ENCODE assay signal across 15 mouse cellular contexts in genomic region chr5:112505595-112505994, GRCm38 (mm10). TPM values are rescaled to one million over a fixed set of nuclear protein-coding genes. Genes with fewer than 3 reads are reported as not detected.
DNase-seq lines count a peak whose midpoint lies in the region; ATAC-seq and TF ChIP-seq lines count a peak whose summit lies in the region.
"Had no signal": no experiment of that assay in that cellular context is flagged by ENCODE, and none has a peak within 500 bp of the region (broad histone marks: within the 10 kb centered on the region; RNA-seq: fewer than 3 reads in every experiment).

No protein-coding gene starts in this region.

- H3K27me3 ChIP-seq in neural tube, embryonic 13.5 days: no peaks in the 10 kb centered on the region
- H3K27me3 ChIP-seq in forebrain, embryonic 14.5 days (replicated peaks; ENCODE audit: control insufficient read depth, insufficient read depth, low read length): no peaks in the 10 kb centered on the region
- H3K27me3 ChIP-seq in hindbrain, postnatal 0 days (ENCODE audit: insufficient read depth, low read length): no peaks in the 10 kb centered on the region
- no peaks in the 10 kb centered on the region for H3K27me3 ChIP-seq in neural tube, embryonic 14.5 days (ENCODE audit: control insufficient read depth, insufficient read depth, low read length)

- peaks cover 36% of the 10 kb centered on the region for H3K4me1 ChIP-seq in neural tube, embryonic 13.5 days (replicated peaks)
- peaks cover 19% of the 10 kb centered on the region for H3K4me1 ChIP-seq in forebrain, embryonic 14.5 days (ENCODE audit: control insufficient read depth, insufficient read depth, low read length)
- peaks cover 15% of the 10 kb centered on the region for H3K4me1 ChIP-seq in hindbrain, postnatal 0 days (ENCODE audit: insufficient read depth, low read length)
- H3K4me1 ChIP-seq in neural tube, embryonic 14.5 days (ENCODE audit: control insufficient read depth, insufficient read depth, low read length): peaks cover 11% of the 10 kb centered on the region; the same call in 1 of the 2 replicates
- H3K4me1 ChIP-seq in lung, adult 2 months (ENCODE audit: control insufficient read depth, insufficient read depth, low read length): no peaks in the 10 kb centered on the region
- H3K4me1 ChIP-seq: limb, embryonic 13.5 days had no signal

- 24% methylated on average over 4 of the region's 4 CpGs for WGBS in neural tube, embryonic 13.5 days
- WGBS in forebrain, embryonic 14.5 days: 6% methylated on average over 4 of the region's 4 CpGs
- 15% methylated on average over 4 of the region's 4 CpGs for WGBS in hindbrain, postnatal 0 days
- 39% methylated on average over 4 of the region's 4 CpGs for WGBS in neural tube, embryonic 14.5 days
- 73% methylated on average over 4 of the region's 4 CpGs for WGBS in lung, adult 2 months

- no peak for TF ChIP-seq POLR2A in lung, adult 2 months (IDR thresholded peaks at IDR 0.05; ENCODE audit: borderline replicate concordance, extremely low read depth, low read depth, low read length)

- TF ChIP-seq CTCF in hindbrain, postnatal 0 days (IDR thresholded peaks at IDR 0.05; ENCODE audit: low read depth): peak; percentile 39
- TF ChIP-seq CTCF in lung, adult 2 months (IDR thresholded peaks at IDR 0.05; ENCODE audit: insufficient read depth, low read length): no peak

- H3K9me3 ChIP-seq in neural tube, embryonic 13.5 days: no peaks in the 10 kb centered on the region
- H3K9me3 ChIP-seq in forebrain, embryonic 14.5 days (replicated peaks; ENCODE audit: control insufficient read depth, low read length): no peaks in the 10 kb centered on the region
- no peaks in the 10 kb centered on the region for H3K9me3 ChIP-seq in hindbrain, postnatal 0 days (ENCODE audit: low read length)
- H3K9me3 ChIP-seq in neural tube, embryonic 14.5 days (ENCODE audit: control insufficient read depth, low read length): no peaks in the 10 kb centered on the region
- H3K9me3 ChIP-seq: limb, embryonic 13.5 days had no signal

- no peaks in the 10 kb centered on the region for H3K36me3 ChIP-seq in neural tube, embryonic 13.5 days
- H3K36me3 ChIP-seq in forebrain, embryonic 14.5 days (ENCODE audit: control insufficient read depth, insufficient read depth, low read length): no peaks in the 10 kb centered on the region
- no peaks in the 10 kb centered on the region for H3K36me3 ChIP-seq in hindbrain, postnatal 0 days (ENCODE audit: insufficient read depth, low read length)
- H3K36me3 ChIP-seq in neural tube, embryonic 14.5 days (ENCODE audit: control insufficient read depth, insufficient read depth, low read length): no peaks in the 10 kb centered on the region
- H3K36me3 ChIP-seq: limb, embryonic 13.5 days had no signal

- ATAC-seq in neural tube, embryonic 13.5 days (ENCODE audit: low read depth): peak; percentile 70
- ATAC-seq in forebrain, embryonic 14.5 days: peak; percentile 80
- peak; percentile 83 for ATAC-seq in hindbrain, postnatal 0 days
- peak; percentile 77; the same call in 1 of the 2 replicates for ATAC-seq in neural tube, embryonic 14.5 days (ENCODE audit: low read depth)

- no peak overlapping the region for H3K4me3 ChIP-seq in neural tube, embryonic 13.5 days
- H3K4me3 ChIP-seq in forebrain, embryonic 14.5 days (ENCODE audit: low read depth, low read length): no peak overlapping the region
- no peak overlapping the region for H3K4me3 ChIP-seq in hindbrain, postnatal 0 days (ENCODE audit: low read length)
- H3K4me3 ChIP-seq in neural tube, embryonic 14.5 days (ENCODE audit: low read depth, low read length): no peak overlapping the region
- H3K4me3 ChIP-seq in lung, adult 2 months (replicated peaks; ENCODE audit: extremely low read depth, low read depth, low read length): no peak overlapping the region
- H3K4me3 ChIP-seq: limb, embryonic 13.5 days had no signal

- DNase-seq in neural tube, embryonic 10.5 days (ENCODE audit: extremely low spot score, low spot score): no peak
- peak; percentile 93 for DNase-seq in forebrain, embryonic 14.5 days (ENCODE audit: low spot score)
- DNase-seq in hindbrain, postnatal 0 days (ENCODE audit: low spot score): peak; percentile 89
- DNase-seq in lung, adult 2 months: no peak
- DNase-seq in cerebellum, postnatal 25 days: no peak
- no peak for DNase-seq in gastrocnemius, postnatal 25 days
- DNase-seq: cerebellum, adult 9-11 months; lung, embryonic 14.5 days; right cerebral cortex, postnatal 25 days had no signal

- H3K4me2 ChIP-seq in neural tube, embryonic 13.5 days: no peak overlapping the region
- no peak overlapping the region for H3K4me2 ChIP-seq in forebrain, embryonic 14.5 days (ENCODE audit: low read length)
- H3K4me2 ChIP-seq in hindbrain, postnatal 0 days (ENCODE audit: low read depth, low read length): no peak overlapping the region
- H3K4me2 ChIP-seq in neural tube, embryonic 14.5 days (ENCODE audit: low read depth, low read length): no peak overlapping the region
- H3K4me2 ChIP-seq: limb, embryonic 13.5 days; lung, embryonic 14.5 days had no signal

- no peak overlapping the region for H3K9ac ChIP-seq in neural tube, embryonic 13.5 days
- no peak overlapping the region for H3K9ac ChIP-seq in forebrain, embryonic 14.5 days (ENCODE audit: low read length)
- H3K9ac ChIP-seq in hindbrain, postnatal 0 days (replicated peaks; ENCODE audit: low read length): no peak overlapping the region
- H3K9ac ChIP-seq in neural tube, embryonic 14.5 days (replicated peaks; ENCODE audit: low read depth, low read length): no peak overlapping the region
- H3K9ac ChIP-seq: limb, embryonic 13.5 days; lung, embryonic 14.5 days had no signal

- H3K27ac ChIP-seq in neural tube, embryonic 13.5 days (replicated peaks): peak overlapping the region; percentile 63
- peak overlapping the region; percentile 49 for H3K27ac ChIP-seq in forebrain, embryonic 14.5 days (ENCODE audit: low read depth, low read length)
- H3K27ac ChIP-seq in hindbrain, postnatal 0 days: peak overlapping the region; percentile 64
- peak overlapping the region; percentile 48; the same call in 1 of the 2 replicates for H3K27ac ChIP-seq in neural tube, embryonic 14.5 days (ENCODE audit: low read depth, low read length)
- H3K27ac ChIP-seq: limb, embryonic 13.5 days had no signal

RNA-seq across cellular contexts. Expression of gene Gm6588, which starts 56.4 kb away (rescaled TPM):
- 0.62 and 0.93 TPM in 2 replicates for polyA plus RNA-seq in neural tube, embryonic 13.5 days (2015; fragmentation: Nextera tagmentation; extraction: Ambion mirVana)
- polyA plus RNA-seq in forebrain, embryonic 14.5 days (2014; fragmentation: Nextera tagmentation; extraction: Ambion mirVana): 0.09 and 0.27 TPM in 2 replicates
- total RNA-seq in hindbrain, postnatal 0 days (2014; rRNA removed): not detected in 2 replicates
- polyA plus RNA-seq in hindbrain, postnatal 0 days (2015; fragmentation: Nextera tagmentation; extraction: Ambion mirVana): 0.25 and 0.58 TPM in 2 replicates
- polyA plus RNA-seq in neural tube, embryonic 14.5 days (2014; fragmentation: Nextera tagmentation; extraction: Ambion mirVana): 0.37 and 0.71 TPM in 2 replicates
- not detected in 2 replicates for polyA plus RNA-seq in lung, adult 2 months (2012; rRNA removed)
- total RNA-seq in gastrocnemius, postnatal 25 days (2021): not detected
- total RNA-seq: megakaryocyte-erythroid progenitor cell, adult 5-6 weeks; MEL had no signal
- polyA plus RNA-seq: kidney, embryonic 16.5 days; lung, embryonic 14.5 days had no signal

Comparison
In these comparisons a context has a peak if more than half of its experiments do, and no peak if none do; other contexts are left out.
1. DNase-seq: peak in forebrain, embryonic 14.5 days (single experiment) and hindbrain, postnatal 0 days (single experiment); none in neural tube, embryonic 10.5 days (single experiment), lung, adult 2 months (single experiment), cerebellum, postnatal 25 days (0 of 2) and gastrocnemius, postnatal 25 days (single experiment).
2. Peak in every context shown above with its lines, with median percentiles within 50 percentile points of each other: ATAC-seq and H3K27ac ChIP-seq.